Mouse (Mus musculus): ENCODE measurements at regions not wholly inside any gene's neighbourhood (a gene's known extent, or its start where the extent isn't known, plus 50 kb on each side); places are given as distances from the start of the nearest gene placed in this dataset.

DNA sequence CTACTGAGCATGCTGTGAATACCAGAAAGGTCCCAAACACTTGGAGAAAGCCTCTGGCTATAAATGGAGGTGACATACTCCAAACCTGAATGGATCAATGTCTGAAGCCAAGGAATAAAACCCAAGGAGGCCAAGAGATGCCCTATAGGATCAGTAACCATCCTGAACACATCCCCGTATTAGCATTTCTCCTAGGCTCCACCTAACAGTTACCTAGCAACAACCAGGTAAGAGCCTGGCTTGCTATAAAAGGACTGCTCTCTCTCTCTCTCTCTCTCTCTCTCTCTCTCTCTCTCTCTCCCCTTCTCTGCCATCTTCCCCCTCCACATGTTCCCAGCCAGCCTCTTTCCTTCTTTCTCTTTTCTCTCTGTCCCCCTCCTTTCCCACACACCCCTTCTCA, 1452.7 kb downstream of the Slc22a22 start:
- DNase-seq (ENCODE audit: low spot score) (no peak), ATAC-seq (ENCODE audit: low FRiP score) (no peak)
- no peaks in the 10 kb centered on the region for H3K27me3 ChIP-seq (ENCODE audit: control insufficient read depth, insufficient read depth, low read length)
- H3K9me3 ChIP-seq (ENCODE audit: control insufficient read depth, low read length) = no peaks in the 10 kb centered on the region
- H3K4me2 ChIP-seq (replicated peaks; ENCODE audit: low read depth, low read length) = no peak overlapping the region
- no peak overlapping the region for H3K27ac ChIP-seq (ENCODE audit: low read depth, low read length)
- WGBS = 83% methylated on average over 1 of the region's 1 CpGs
- no peak overlapping the region for H3K4me3 ChIP-seq (ENCODE audit: low read depth, low read length)
- no peaks in the 10 kb centered on the region for H3K4me1 ChIP-seq (replicated peaks; ENCODE audit: control insufficient read depth, insufficient read depth, low read length)
- H3K36me3 ChIP-seq (ENCODE audit: control insufficient read depth, insufficient read depth, low read length) = no peaks in the 10 kb centered on the region
- no peak overlapping the region for H3K9ac ChIP-seq (ENCODE audit: low read depth, low read length)

DNA sequence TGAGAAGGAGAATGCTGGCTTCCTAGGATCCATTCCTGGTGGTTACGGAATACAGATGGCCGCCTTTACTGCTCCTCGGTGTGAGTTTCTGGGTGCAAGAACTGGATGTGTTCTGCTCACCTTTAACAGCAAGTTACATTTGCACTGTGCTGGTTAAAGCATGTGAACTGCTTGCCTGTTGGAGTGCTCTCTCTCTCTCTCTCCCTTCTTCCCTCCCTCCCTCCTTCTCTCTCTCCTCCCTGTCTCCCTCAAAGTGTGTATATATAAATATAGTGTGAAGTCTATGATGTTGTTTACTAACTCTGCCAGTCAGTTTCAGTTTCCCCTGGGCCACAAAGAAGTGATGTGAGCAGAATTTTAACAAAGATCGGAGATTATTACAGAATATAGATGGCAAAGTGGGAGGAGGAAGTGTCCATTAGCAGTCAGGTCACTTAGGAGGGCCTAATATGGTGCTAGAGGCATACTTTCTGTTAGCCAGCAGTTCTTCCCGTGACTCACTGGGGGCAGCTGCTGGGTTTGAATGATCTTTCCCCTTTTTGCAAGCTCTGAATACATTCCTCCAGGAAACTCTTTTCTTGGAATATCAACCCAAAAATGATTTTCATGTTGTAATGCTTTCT, 1453.5 kb downstream of the Slc22a22 start:
- no peak overlapping the region for H3K4me3 ChIP-seq (ENCODE audit: low read depth, low read length)
- H3K9ac ChIP-seq (ENCODE audit: low read depth, low read length) = no peak overlapping the region
- no peaks in the 10 kb centered on the region for H3K4me1 ChIP-seq (replicated peaks; ENCODE audit: control insufficient read depth, insufficient read depth, low read length)
- no peaks in the 10 kb centered on the region for H3K36me3 ChIP-seq (ENCODE audit: control insufficient read depth, insufficient read depth, low read length)
- H3K27ac ChIP-seq (ENCODE audit: low read depth, low read length) = no peak overlapping the region
- 85% methylated on average over 5 of the region's 5 CpGs for WGBS
- DNase-seq (ENCODE audit: low spot score) = no peak
- no peak for ATAC-seq (ENCODE audit: low FRiP score)
- H3K4me2 ChIP-seq (replicated peaks; ENCODE audit: low read depth, low read length) = no peak overlapping the region
- H3K27me3 ChIP-seq (ENCODE audit: control insufficient read depth, insufficient read depth, low read length) = no peaks in the 10 kb centered on the region
- no peaks in the 10 kb centered on the region for H3K9me3 ChIP-seq (ENCODE audit: control insufficient read depth, low read length)

DNA sequence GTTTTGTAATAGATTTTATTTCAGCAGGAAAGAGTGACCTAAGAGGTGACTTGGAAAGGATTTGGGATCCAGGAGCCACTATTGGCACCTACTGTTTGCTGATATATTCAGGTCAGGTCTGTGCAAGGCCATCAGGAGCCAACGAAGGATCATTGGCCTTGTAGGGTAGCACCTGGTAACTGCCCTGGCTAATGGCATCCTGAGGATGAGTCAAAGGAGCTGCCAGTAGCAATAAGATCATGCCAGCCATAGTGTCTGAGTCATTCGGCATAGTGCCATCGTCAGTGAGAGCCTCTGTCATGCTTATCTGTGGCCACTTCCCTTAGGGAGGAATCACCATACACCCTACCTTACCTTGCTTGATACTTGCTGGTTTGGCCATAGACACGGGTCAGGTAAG, 1455.1 kb downstream of the Slc22a22 start:
- 85% methylated on average over 4 of the region's 4 CpGs for WGBS
- Histone ChIP-seq H3K9me3 (ENCODE audit: control insufficient read depth, low read length) (no peaks in the 10 kb centered on the region), H3K27ac (ENCODE audit: low read depth, low read length) (no peak overlapping the region), H3K4me3 (ENCODE audit: low read depth, low read length) (no peak overlapping the region), H3K36me3 (ENCODE audit: control insufficient read depth, insufficient read depth, low read length) (no peaks in the 10 kb centered on the region), H3K9ac (ENCODE audit: low read depth, low read length) (no peak overlapping the region), H3K27me3 (ENCODE audit: control insufficient read depth, insufficient read depth, low read length) (no peaks in the 10 kb centered on the region), H3K4me1 (replicated peaks; ENCODE audit: control insufficient read depth, insufficient read depth, low read length) (no peaks in the 10 kb centered on the region), H3K4me2 (replicated peaks; ENCODE audit: low read depth, low read length) (no peak overlapping the region)
- ATAC-seq (ENCODE audit: low FRiP score) = no peak
- no peak for DNase-seq (ENCODE audit: low spot score)

DNA sequence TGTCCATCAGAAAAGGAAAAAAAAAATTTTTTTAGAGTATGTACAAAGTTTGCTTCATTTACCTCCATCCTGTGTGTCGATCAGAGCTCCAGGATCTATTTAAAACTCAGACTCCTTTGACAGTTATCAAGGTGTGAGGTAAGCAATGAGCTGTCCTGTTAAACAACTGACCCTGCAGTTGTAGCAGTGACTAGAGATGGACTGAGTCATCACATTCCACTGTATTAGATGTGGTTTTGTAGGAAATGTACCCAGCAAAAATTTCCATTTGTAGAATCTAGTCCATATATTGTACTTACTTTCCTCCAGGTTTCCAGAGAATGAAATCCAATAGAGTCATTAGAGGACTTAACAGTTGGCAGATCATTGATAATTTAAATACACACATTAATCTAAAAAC, 1459.3 kb downstream of the Slc22a22 start:
- no peaks in the 10 kb centered on the region for H3K9me3 ChIP-seq (ENCODE audit: control insufficient read depth, low read length)
- H3K4me1 ChIP-seq (replicated peaks; ENCODE audit: control insufficient read depth, insufficient read depth, low read length) = no peaks in the 10 kb centered on the region
- no peak for DNase-seq (ENCODE audit: low spot score)
- H3K27ac ChIP-seq (ENCODE audit: low read depth, low read length) = no peak overlapping the region
- no peak overlapping the region for H3K4me2 ChIP-seq (replicated peaks; ENCODE audit: low read depth, low read length)
- WGBS = 85% methylated on average over 1 of the region's 1 CpGs
- ATAC-seq (ENCODE audit: low FRiP score) = no peak
- no peaks in the 10 kb centered on the region for H3K27me3 ChIP-seq (ENCODE audit: control insufficient read depth, insufficient read depth, low read length)
- no peaks in the 10 kb centered on the region for H3K36me3 ChIP-seq (ENCODE audit: control insufficient read depth, insufficient read depth, low read length)
- no peak overlapping the region for H3K4me3 ChIP-seq (ENCODE audit: low read depth, low read length)
- no peak overlapping the region for H3K9ac ChIP-seq (ENCODE audit: low read depth, low read length)

DNA sequence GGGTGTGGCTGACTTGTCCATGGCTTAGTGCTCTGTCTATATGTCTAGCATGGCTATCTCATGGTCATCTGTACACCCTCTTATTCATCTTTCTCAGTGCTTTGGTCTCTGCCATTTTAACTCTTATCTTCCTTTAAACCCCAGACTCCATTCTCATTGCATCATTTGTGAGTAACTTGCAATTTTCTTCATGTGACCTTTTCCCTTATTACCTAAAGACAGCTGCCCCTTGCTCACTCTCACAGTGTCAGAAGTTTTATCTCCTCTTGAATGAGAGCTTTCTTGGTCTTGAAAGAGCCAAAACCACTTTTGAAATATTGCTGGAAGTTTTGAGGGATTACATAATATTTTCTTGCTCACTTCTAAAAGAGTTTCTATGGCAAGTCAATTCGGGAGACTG, 1459.9 kb downstream of the Slc22a22 start:
- Histone ChIP-seq H3K9me3 (ENCODE audit: control insufficient read depth, low read length) (no peaks in the 10 kb centered on the region), H3K27me3 (ENCODE audit: control insufficient read depth, insufficient read depth, low read length) (no peaks in the 10 kb centered on the region), H3K4me3 (ENCODE audit: low read depth, low read length) (no peak overlapping the region), H3K27ac (ENCODE audit: low read depth, low read length) (no peak overlapping the region), H3K4me1 (replicated peaks; ENCODE audit: control insufficient read depth, insufficient read depth, low read length) (no peaks in the 10 kb centered on the region), H3K4me2 (replicated peaks; ENCODE audit: low read depth, low read length) (no peak overlapping the region), H3K9ac (ENCODE audit: low read depth, low read length) (no peak overlapping the region), H3K36me3 (ENCODE audit: control insufficient read depth, insufficient read depth, low read length) (no peaks in the 10 kb centered on the region)
- WGBS = 78% methylated on average over 1 of the region's 1 CpGs
- no peak for DNase-seq (ENCODE audit: low spot score)
- ATAC-seq (ENCODE audit: low FRiP score) = no peak

DNA sequence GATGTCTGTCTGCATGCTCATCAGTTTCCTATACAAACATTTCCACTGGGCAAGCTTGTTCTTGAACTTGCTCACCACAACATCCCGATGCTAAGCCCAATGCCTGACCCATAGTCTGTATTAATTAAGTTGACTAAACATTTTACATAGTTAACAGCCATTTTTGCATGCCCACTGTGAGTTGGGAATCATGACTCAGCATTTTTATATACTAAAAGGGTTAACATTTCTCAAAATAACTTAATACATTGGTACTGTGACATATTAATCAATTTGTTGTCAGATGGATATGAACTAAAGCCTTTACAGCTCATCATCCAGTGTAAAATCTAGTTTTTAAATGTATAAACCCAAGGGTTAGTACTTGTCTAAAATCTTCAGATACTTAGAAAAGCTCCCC, 1461.4 kb downstream of the Slc22a22 start:
- H3K27ac ChIP-seq (ENCODE audit: low read depth, low read length) = no peak overlapping the region
- DNase-seq (ENCODE audit: low spot score) (no peak), ATAC-seq (ENCODE audit: low FRiP score) (no peak)
- no peak overlapping the region for H3K9ac ChIP-seq (ENCODE audit: low read depth, low read length)
- no peaks in the 10 kb centered on the region for H3K4me1 ChIP-seq (replicated peaks; ENCODE audit: control insufficient read depth, insufficient read depth, low read length)
- no peak overlapping the region for H3K4me3 ChIP-seq (ENCODE audit: low read depth, low read length)
- H3K27me3 ChIP-seq (ENCODE audit: control insufficient read depth, insufficient read depth, low read length) = no peaks in the 10 kb centered on the region
- H3K9me3 ChIP-seq (ENCODE audit: control insufficient read depth, low read length) = no peaks in the 10 kb centered on the region
- H3K4me2 ChIP-seq (replicated peaks; ENCODE audit: low read depth, low read length) = no peak overlapping the region
- H3K36me3 ChIP-seq (ENCODE audit: control insufficient read depth, insufficient read depth, low read length) = no peaks in the 10 kb centered on the region
- 95% methylated on average over 1 of the region's 1 CpGs for WGBS

DNA sequence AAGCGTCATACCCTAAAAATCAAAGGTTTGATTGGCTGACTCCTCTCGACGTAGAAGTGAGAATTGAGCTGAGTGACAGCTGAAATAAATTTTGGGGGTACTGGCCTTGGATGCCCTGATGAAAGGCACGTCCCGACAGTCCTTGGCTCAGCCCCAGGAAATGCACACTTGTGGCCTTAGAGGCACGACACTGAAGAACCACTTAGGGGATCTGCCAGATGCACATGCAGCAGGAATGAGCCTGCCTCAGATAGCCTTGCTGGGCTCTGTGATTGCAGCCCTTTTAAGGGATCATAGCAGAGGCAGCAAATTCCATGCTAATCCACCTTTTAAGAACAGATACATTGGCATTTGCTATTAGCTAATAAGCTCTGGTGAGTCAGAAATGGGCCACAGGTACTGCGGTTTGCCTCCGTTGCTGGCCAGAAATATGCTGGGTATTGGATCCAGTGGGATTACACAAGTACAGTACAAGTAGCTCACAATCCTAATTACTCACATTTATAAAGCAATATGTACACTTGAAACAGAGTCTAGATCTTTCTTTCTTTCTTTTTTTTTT, 1463.3 kb downstream of the Slc22a22 start:
- DNase-seq (ENCODE audit: low spot score) (no peak), ATAC-seq (ENCODE audit: low FRiP score) (no peak)
- H3K36me3 ChIP-seq (ENCODE audit: control insufficient read depth, insufficient read depth, low read length) = no peaks in the 10 kb centered on the region
- WGBS = 83% methylated on average over 8 of the region's 8 CpGs
- H3K4me2 ChIP-seq (replicated peaks; ENCODE audit: low read depth, low read length) = no peak overlapping the region
- H3K9me3 ChIP-seq (ENCODE audit: control insufficient read depth, low read length) = no peaks in the 10 kb centered on the region
- H3K4me3 ChIP-seq (ENCODE audit: low read depth, low read length) = no peak overlapping the region
- H3K27me3 ChIP-seq (ENCODE audit: control insufficient read depth, insufficient read depth, low read length) = no peaks in the 10 kb centered on the region
- H3K27ac ChIP-seq (ENCODE audit: low read depth, low read length) = no peak overlapping the region
- H3K4me1 ChIP-seq (replicated peaks; ENCODE audit: control insufficient read depth, insufficient read depth, low read length) = no peaks in the 10 kb centered on the region
- no peak overlapping the region for H3K9ac ChIP-seq (ENCODE audit: low read depth, low read length)

DNA sequence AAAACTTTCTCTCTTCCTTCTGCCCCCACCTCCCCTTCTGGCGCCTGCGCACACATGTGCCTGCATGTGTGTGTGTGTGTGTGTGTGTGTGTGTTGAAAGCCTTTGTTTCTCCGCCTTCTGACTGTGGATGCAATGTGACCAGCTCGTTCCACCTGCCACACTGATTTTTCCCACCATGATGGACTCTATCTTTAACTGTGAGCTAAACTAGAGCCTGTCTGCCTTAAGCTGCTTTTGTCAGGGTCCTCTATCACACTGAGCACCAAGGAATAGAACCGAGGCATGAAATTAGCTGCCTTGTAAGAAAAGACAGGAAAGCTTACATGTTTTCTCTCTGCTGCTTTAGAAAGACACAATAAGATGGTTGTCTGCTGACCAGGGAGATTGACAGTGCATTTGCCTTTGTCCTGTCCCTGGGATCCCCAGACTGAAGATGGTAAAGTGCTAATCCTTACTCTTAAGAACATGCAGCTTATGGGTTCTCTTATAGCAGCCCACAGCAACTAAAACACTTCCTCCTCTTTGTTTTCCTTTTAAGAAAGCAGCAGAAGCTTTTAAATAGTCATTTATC, 1468.7 kb downstream of the Slc22a22 start:
- H3K9me3 ChIP-seq (ENCODE audit: control insufficient read depth, low read length) = no peaks in the 10 kb centered on the region
- H3K36me3 ChIP-seq (ENCODE audit: control insufficient read depth, insufficient read depth, low read length) = no peaks in the 10 kb centered on the region
- no peak overlapping the region for H3K9ac ChIP-seq (ENCODE audit: low read depth, low read length)
- no peak for ATAC-seq (ENCODE audit: low FRiP score)
- no peak overlapping the region for H3K27ac ChIP-seq (ENCODE audit: low read depth, low read length)
- no peak overlapping the region for H3K4me2 ChIP-seq (replicated peaks; ENCODE audit: low read depth, low read length)
- 68% methylated on average over 5 of the region's 5 CpGs for WGBS
- no peaks in the 10 kb centered on the region for H3K4me1 ChIP-seq (replicated peaks; ENCODE audit: control insufficient read depth, insufficient read depth, low read length)
- no peaks in the 10 kb centered on the region for H3K27me3 ChIP-seq (ENCODE audit: control insufficient read depth, insufficient read depth, low read length)
- no peak for DNase-seq (ENCODE audit: low spot score)
- no peak overlapping the region for H3K4me3 ChIP-seq (ENCODE audit: low read depth, low read length)

DNA sequence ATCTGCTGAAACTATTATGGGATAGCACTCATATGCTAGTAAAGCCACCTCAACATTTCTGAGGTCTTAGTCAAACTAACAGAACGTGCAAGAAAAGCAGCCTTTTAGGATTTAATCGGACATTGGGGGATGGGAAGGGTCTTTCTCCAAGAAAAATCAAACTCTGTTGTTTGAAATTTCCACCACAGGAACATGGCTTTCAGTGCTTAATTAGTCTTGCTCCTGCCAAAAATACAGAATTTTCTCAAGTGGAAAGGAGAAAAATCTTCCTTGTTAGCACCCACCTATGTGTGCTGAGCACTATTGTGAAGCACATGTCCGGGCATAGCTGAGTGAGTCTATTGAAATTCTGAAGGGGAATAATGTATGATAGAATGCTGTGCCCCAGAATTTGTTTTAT, 1470.0 kb downstream of the Slc22a22 start:
- Histone ChIP-seq H3K27ac (ENCODE audit: low read depth, low read length) (no peak overlapping the region), H3K4me3 (ENCODE audit: low read depth, low read length) (no peak overlapping the region), H3K4me2 (replicated peaks; ENCODE audit: low read depth, low read length) (no peak overlapping the region), H3K9me3 (ENCODE audit: control insufficient read depth, low read length) (no peaks in the 10 kb centered on the region), H3K36me3 (ENCODE audit: control insufficient read depth, insufficient read depth, low read length) (no peaks in the 10 kb centered on the region), H3K4me1 (replicated peaks; ENCODE audit: control insufficient read depth, insufficient read depth, low read length) (no peaks in the 10 kb centered on the region), H3K27me3 (ENCODE audit: control insufficient read depth, insufficient read depth, low read length) (no peaks in the 10 kb centered on the region), H3K9ac (ENCODE audit: low read depth, low read length) (no peak overlapping the region)
- WGBS = 78% methylated on average over 3 of the region's 3 CpGs
- no peak for DNase-seq (ENCODE audit: low spot score)
- ATAC-seq (ENCODE audit: low FRiP score) = no peak

Data from hindbrain, embryonic 11.5 days (tissue).